Mouse (Mus musculus): ENCODE results near the gene Dab1.

Dab1 gene

DNA sequence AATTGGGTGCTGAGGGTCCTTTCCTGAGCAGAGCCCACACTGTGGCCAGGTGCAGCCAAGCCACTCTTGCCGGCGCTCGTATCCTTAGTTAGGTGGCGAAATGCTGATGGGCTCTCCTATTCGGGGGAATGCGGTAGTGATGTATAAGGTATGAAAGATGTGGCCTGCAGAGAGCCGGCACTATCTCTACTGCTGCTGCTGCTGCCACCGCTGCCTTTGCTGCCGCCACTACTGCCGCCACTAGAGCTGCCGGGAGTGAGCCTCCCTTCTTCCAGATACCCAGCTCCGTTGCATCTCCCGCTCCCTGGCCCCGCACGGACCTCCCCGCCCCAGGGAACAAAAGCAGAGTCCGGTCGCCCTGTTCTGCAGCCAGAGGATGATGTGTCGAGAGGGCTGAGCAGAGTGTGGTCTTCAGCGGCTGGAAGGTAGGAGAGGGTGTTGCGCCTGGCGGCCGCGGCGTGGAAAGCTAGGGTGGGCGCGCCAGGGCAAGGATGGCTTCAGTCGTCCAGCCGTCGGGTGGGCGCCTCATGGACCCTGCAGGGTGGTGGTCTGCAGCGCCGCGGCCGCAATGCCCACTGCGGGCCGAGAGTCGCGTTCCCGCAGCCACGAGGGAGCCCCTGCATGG is at the start of gene Dab1:
TSS of gene Dab1 (plus strand) at position 39 of the 625 bp plus-strand sequence.
- DNase-seq, result no peak

DNA sequence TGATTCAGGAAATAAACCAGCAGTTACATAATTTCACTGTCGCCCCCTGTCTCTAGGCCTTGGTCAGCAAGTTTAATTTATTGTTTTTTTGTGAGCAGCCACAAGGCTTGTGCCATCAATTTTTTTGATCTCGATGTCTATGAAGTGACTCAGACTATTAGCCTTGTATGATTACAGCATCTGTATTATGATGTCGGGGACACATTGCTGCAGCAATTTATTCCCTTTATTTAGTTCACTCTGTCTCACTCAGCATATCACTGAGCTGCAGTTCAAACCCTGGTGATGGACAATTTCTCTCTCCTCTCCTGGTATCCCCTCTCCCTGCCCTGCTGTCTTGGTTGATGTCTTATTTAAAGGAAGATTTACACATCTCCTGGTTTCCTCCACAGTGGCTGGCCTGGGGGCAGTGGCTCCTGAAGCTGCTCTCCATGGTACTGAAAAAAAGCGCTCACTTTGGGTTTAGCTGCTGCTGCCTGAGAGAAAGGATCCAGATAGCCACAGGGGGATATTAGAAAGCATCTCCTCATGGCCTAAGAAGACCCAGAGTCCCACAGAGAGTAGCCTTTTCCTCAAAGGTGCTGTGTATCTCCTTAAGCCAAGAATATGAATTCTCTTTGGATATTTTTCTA is 47.3 kb upstream of the Dab1 start:
- no peak for DNase-seq

DNA sequence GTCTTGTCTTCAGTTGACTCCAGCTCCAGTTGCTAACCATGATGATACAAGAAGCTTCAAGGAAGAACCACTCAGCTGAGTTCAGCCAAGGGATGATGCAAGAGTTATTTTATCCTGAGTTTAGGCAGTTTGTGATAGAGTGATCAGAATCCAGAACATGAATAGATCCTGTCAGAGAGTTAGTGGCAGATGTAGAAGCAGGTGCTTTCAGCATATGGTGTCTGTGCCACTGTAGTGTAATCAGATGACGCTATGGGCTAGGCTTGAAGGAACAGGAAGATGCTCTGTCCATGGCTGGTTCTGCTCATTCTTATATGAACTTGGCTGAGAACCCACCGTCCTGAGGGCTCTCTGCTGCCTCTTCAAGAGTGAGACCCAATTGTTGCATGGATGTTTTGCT is 43.6 kb upstream of the Dab1 start:
- no peak for DNase-seq

DNA sequence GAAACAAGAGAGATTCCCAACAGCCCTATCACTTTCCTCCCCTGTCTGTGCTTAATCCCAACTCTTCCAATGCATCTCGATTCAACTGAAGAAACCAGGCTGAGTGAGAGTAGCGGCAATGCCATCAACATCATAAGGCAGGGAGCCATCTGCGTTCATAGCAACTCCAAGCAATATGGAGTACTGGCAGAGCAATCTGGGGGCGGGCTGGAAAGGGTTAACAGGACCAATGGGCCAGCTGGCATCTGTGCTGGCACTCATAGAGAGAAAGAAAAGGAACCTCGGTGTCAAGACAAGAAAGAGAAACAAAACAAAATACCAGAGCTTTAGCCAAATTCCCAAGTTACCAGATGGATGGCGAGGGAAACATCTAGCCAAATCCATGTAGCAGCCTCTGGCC is 42.9 kb upstream of the Dab1 start:
- no peak for DNase-seq

DNA sequence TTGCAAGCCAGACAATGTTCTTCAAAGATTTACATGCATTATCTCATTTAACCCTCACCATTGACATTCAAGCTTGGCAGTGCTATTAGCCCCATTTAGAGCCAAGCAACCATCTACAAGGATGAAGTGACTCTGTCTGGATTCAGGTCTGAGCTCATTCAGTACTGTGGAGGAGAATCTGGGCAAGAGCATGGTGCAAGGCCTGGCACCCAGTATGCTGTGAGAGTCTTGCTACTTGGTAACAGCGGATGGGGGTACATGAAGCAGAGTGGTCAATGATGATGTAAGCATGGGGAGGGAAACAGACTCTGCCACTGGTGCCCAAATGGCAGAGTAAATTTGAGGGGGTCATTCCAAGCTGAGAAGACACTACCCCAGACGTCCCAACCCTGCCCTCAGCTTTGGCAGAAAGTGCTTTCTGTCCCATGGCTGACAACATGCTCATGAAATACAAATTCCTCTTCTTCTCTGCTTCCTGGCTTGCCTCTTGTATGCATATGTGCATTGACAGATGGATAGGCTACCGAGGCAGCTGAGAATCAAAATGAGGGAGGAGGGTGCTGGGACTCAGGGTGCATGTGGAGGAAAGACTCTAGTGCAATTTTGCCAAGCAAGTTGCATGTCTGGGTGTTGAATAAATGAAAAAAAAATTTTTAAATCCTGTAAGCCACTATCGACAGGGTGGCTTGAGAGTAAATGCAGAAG is 41.9 kb upstream of the Dab1 start:
- no peak for DNase-seq

DNA sequence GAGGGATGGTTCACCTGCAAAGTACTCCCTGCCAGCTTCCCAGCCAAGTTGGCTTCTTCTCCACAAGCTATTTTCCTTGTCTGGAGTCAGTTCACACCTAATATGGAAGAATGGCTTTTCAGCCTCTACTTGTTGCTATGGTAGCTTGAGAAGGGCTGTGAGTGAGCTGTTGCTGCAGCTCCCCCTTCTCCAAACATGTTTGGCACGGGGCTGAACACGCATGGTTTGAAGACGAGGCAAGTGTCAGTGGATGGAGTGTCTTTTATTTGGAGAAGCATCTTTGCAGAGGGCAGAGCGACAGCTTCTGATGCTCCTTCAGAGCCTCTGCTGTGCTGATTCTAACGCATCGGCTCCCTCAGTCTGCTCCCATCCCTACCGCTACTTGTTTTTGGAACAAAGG is 41.3 kb upstream of the Dab1 start:
- DNase-seq, result no peak

DNA sequence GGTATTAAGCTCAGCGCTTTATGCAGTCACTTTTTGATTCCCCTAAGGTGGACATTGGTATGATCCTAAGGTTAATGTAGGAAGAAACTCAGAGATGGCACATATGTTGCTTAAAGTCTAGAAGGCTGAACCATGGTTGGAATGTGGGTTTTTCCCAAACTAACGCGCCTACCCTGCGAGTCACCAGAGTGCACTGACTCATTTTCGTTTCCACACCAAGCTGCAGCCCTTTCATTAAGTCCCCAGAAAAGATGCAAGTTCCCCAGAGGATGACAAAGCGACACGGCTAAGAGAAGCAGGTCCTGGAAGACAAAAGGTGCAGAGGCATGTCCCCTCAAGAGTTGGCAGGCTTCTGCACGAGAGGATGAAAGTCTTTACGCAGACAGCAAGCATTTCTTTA is 39.1 kb upstream of the Dab1 start:
- DNase-seq, result no peak

DNA sequence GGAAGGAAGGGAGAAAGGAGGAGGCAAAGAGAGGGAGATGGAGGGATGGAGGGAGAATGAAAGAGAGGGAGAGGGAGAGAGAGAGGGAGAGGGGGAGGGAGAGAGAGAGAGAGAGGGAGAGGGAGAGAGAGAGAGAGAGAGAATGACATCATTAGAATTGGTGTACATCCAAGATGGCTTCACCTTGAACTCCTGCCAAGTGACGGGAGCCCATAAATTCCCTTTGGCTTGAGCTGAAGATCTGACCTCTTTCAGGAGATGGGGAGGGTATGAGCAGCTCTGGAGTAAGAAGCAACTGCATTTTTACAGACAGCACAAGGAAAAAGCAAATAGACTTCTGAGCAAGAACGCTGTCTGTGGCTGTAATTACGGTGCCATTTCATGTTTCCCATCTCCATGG is 4.1 kb upstream of the Dab1 start:
- no peak for DNase-seq

DNA sequence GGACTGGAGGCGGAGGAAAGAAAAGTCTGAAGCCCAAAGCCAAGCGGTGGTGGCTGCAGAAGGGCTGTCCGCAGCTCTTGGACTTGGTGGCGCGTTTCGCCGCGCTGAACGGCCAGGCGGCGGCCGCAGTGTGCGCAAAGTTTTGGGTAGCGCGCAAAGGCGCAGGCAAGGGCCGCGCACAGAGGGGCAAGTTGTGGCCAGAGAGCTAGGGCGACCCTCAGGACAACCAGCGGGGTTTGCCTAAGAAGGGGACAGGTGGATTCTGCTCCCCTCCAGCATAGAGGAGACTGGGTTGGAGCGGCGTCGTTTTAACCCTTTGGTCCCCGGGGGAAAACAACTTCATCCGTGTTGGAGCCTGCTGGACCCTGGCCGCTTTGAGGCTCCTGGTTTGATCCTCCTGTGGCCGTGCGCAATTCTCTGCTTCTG is 800 bp downstream of the Dab1 start:
- DNase-seq, result no peak

DNA sequence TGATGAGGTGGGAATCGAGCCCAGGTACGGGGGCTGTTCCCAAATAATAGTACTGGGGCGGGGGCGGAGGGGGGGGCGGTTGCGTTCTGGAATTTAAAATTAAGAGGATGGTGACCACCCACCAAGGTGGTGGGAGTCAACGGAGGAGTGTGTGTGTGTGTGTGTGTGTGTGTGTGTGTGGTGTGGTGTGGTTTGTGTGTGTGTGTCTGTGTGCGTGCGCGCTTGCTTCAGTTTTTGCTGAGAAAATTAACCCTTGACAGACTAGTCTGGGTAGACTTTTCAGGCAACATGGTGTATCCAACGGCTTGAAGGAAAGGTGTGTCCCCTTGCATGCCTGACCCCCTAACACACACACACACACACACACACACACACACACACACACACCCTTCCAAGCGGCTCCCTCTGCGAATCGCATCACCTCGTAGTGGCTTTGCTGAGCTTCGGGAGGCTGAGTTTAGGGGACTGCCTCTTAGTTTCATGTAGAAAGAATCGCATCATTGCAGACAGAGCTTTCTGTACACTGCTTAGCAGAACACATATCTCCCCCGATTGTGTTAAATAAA is 1.5 kb downstream of the Dab1 start:
- DNase-seq, result no peak

DNA sequence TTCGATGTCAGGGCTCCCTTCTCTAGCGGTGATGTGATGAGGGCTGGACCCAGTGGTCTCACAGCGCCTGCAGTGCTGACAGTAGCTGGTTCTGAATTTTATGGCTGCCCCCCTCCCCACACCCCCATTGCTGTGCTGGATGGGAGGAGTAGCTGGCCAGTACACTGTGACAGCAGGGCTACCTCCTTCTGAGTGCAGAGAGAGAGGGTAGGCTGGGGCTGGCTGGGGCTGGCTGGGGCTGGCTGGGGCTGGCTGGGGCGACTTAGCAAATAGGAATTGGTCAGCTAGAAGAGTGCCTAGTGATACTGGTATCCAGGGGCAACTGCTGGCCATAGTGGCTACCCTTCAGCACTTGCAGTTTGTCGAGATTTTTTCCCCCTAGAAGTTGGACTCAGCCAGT is 2.4 kb downstream of the Dab1 start:
- no peak for DNase-seq

DNA sequence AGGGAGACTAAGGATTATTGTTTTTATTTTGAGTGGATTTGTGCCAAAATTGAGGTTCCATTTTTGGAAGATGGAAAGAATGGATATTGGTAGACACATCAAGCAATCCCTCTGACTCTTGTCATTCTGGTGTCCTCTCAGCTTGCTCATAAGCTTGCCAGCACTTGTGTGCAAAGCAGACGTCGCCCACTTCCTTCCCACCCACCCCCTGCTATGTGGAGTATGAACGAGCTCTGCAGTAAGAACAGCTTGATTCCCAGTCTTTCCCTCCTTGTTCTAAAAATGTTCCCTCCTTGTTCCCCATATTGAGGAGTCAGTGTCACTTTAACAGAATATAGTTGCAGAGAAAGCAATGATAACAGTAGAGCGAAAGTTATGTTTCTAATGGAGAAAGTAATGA is 11.0 kb downstream of the Dab1 start:
- DNase-seq, result no peak

DNA sequence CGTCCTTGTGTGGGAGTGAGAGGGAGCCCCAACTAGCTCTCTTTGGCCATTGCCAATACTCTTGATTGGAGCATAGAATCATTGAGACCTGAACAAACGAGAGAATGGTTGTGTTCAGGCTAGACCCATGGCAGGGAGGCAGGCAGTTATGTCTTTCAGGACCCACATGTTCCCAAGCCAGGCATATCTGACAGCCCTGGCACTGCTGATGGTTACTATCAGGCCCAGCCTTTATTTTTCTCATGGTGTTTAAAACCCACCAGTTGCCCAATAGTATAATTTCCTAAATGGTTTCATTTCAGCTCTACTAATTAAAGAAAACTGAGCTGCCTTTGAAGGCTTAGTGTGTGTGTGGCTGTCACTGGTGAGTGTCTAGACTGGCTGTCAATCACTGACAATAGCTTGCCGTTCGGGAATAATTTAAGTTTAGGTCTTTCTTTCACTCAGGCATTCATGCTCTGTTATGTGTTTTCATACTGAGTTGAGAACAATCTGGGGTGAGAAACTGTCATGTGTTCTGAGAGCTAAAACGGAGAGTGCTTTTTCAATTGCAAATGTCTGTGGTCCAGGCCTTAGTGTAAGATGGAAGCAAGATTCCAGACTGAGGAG is 17.1 kb downstream of the Dab1 start:
- no peak for DNase-seq

DNA sequence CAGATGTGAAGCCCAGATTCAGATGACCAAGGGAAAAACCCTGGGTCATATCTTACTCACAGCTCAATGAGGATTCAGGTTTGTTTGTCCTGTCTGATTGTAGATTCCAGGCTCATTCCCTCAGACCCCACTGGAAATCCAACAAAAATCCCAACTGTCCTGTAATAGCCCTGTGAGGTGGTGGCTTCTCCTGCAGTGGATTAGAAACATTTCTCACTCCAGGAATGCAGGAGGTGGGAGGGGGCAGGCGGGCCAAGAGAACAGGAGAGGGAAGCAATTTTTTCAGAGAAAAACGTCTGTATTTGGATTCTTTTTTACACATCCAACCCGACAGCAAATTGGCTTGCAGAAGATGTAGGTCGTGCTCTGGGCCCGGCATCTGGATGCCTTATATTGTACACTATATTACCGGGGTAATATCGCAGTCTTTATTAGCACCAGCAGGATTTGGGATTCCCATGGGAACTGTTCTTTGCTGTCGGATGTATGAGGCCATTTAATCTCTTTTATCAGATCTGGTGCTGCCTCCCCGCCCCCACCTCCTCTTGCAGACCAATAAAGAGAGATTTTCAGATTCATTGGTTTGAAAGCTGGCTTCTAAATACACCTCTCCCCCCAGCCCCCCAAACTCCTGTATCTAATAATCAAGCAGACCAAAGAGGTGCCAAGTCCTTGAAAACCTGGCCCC is 29.2 kb downstream of the Dab1 start:
- DNase-seq, result no peak

DNA sequence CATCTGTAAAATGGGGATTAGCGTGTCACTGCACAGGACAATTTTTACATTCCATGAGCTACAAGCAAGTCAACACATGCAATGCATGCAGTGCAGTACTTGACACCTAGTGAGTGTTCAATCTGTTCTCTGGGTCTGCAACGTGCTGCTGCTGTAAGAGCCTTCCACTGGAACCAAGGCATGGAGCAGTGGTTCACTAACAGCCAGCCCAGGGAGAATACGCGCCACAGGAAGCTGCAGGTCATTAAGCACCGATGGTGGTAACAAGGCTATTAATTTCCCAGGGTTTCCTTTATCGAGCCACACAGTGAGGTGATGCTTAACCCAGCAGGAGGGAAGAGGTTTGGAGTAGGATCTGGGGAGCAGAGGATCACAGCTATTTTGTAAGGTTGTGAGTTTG is 36.6 kb downstream of the Dab1 start:
- no peak for DNase-seq

DNA sequence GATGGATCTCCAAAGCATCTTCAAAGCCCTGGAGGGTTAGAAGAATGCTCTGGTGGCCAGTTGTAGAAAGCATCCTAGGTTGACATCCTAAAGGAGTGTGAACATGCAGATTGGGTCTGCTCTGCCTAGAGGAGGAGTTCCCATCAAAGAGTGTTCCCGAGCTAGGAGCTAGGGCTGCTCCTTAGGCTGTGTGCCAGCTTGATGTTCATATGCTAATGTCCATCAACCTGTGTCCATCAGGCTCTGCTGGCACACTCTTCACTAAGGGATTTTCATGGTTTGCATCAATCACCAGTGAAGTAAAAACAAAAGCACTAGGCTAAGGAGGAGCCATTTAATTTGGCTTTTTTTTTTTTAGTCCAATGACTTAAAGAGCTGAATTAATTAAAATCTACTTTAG is 42.2 kb downstream of the Dab1 start:
- DNase-seq, result no peak

DNA sequence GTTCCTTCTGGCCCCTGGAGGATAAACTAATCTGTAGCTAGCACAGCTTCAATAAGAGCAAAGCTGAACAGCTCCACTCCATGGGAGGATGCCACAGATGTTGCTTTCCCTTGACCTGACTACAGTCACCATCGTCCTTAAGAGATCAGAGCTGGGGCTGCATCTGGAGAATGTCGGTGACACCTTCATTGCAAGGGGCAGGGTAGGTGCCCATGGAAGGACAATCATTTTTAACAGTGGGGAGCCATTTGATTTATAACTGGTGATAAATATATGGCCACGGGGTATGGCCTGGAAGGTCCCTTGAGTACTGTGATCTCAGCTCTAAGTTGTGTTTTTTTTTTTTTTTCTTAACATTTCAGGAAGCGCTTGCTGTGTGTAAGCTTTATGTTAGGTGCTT is 48.3 kb downstream of the Dab1 start:
- no peak for DNase-seq

DNA sequence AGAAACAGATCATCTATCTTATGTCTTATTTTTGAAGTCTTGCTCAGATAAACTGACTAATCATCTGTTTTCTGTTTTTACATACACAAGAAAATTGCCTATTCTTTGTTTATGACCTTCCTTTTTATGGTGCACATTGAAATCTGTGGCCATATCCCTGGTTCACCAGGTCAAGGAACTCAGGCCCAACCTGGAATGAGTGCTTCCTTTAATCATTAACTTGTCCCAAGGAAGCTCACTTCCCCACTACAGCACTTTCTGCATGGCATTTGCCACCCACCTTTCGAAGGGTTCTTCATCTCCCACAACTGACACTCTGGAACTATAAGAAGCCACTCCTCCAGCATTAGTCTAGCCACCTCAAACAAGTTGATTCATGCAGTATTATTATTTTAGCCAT is 58.0 kb downstream of the Dab1 start:
- no peak for DNase-seq

DNA sequence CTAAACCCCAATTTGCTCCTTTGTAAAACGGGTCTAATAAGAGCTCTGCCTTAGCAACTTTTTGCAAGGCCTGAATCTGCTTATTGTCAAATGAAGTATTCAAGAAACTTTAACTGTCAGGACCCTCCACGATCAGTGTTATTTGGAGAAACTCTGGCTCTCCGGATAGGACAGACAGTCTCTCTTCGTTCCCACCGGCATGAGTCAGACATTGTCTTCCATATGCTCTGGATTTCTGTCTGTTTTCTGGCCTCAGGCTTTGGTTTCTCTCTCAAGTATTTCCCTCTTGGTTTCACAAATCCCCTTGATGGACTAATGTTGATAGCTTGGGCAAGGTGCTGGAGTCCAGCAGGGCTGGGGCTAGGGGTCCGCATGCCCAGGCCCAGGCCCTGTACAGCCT is 59.3 kb downstream of the Dab1 start:
- no peak for DNase-seq

DNA sequence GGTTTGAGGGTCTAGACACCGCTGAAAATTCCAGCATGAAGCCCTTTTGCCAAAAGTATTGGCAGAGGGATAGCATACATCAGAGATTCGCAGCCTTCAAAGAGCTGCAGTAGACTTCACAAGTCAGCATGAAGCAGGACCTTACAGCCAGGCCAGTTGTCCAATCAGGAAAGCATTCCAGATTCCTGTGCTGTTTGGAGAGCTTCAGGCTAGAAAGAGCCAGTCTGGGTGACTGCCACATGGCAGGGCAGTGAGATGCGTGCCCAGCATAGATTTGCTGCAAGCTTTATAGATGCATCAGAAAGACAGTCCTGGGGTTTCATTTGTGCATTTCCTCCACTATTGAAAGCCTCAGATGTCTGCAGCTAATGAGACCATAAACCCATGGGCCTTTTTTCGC is 66.0 kb downstream of the Dab1 start:
- DNase-seq, result no peak

DNA sequence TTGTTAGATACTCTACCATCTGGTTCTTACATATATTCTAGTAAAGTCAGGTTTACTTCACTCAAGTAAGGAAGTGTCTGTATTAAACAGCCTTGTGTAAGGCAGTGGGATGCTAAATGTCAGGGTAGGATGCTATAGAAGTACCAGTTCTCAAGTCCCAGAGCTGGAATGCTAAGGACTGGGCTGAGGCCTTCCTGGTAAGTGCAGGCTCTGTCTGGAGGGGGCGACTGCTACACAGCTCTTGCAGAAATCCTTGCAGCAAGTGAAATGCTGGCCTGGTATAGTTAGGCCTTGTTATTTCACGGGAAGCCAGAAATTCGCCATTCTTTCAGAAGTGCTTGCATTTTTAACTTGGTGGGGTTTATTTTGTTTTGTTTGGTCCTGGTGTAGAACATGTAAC is 72.6 kb downstream of the Dab1 start:
- DNase-seq, result no peak

DNA sequence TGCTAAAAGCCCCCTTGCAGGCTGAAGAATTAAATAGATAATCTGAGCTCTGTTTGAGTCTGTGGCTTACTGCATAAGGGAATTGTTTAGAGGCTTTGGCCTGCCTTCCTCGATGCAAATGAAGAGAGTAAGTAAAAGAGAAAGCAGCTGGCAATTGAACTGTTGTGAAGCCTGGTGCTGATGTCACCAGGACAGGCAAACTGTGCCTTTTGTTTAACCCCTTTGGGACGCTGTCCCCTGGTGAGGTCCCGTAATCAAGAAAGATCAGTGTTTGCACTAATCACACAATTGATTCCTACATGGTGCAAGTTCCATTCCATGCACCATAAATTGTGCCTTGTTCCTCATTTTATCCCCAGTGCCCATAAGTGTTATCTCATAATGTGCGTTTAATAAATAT is 80.6 kb downstream of the Dab1 start:
- DNase-seq, result no peak

DNA sequence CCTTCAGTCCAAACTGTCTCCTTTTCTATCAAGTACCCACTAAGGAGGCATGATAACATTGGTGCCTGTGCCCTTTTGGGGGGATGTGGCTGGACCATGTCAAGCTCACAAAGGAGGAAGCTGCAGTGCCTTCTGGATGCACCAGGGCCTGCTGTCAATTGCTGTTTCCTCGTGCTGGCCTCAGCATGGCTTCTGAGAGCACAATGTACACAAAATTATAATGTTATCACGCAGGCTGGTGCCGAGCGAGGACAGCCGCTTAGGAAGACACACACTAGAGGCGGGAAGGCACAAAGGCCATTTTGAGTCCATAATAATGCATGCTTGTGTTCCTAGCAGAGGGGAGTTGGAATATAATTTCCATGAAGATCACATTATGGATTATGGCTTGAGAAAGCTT is 81.2 kb downstream of the Dab1 start:
- DNase-seq, result no peak
